Mouse (Mus musculus) splenic B cell, adult 2 months (primary cell): Measurements from ENCODE around the gene F5.
A peak's percentile ranks its signal among the peaks of the same experiment; 100 is the strongest.

Experiments used
- DNase-seq: peaks from one replicate; pipeline ENCODE4 v3.0.0-alpha.2; 2011; ENCODE audit warnings: low read depth, low spot score
- H3K27me3 ChIP-seq: 2 replicates; pipeline ENCODE4 v1.6.1; 2012; ENCODE audit warnings: mild to moderate bottlenecking, low read length, moderate library complexity, mixed read lengths; ENCODE audit not compliant: control insufficient read depth, poor library complexity, insufficient read depth, severe bottlenecking
- H3K36me3 ChIP-seq: 2 replicates; pipeline ENCODE4 v1.6.1; 2012; ENCODE audit warnings: mild to moderate bottlenecking, low read length, moderate library complexity, mixed read lengths; ENCODE audit not compliant: control insufficient read depth, poor library complexity, insufficient read depth, severe bottlenecking

The F5 gene

GRCm38 (mm10) chr1:164151387-164152088 lies at the start of gene F5:
Gene F5 (plus strand): TSS chr1:164151838.
- Histone ChIP-seq H3K36me3 (no peaks in the 10 kb centered on the region), H3K27me3 (no peaks in the 10 kb centered on the region)
- DNase-seq, result no peak

GRCm38 (mm10) chr1:164109763-164110162 lies 41.9 kb upstream of the F5 start:
- peak; percentile 25 for DNase-seq
- Histone ChIP-seq H3K36me3 (no peaks in the 10 kb centered on the region), H3K27me3 (no peaks in the 10 kb centered on the region)

- Histone ChIP-seq H3K36me3 (no peaks in the 10 kb centered on the region), H3K27me3 (no peaks in the 10 kb centered on the region)
- no peak for DNase-seq
Observed at GRCm38 (mm10) chr1:164110591-164111329, 40.9 kb upstream of the F5 start.

GRCm38 (mm10) chr1:164114280-164114679 lies 37.4 kb upstream of the F5 start:
- DNase-seq, result no peak
- Histone ChIP-seq H3K36me3 (no peaks in the 10 kb centered on the region), H3K27me3 (no peaks in the 10 kb centered on the region)

GRCm38 (mm10) chr1:164114947-164115493 lies 36.6 kb upstream of the F5 start, which contains the start of gene Selp:
Gene Selp (plus strand): TSS chr1:164115264.
- DNase-seq, result no peak
- Histone ChIP-seq H3K36me3 (no peaks in the 10 kb centered on the region), H3K27me3 (no peaks in the 10 kb centered on the region)

- Histone ChIP-seq H3K36me3 (no peaks in the 10 kb centered on the region), H3K27me3 (no peaks in the 10 kb centered on the region)
- DNase-seq, result no peak
Observed at GRCm38 (mm10) chr1:164115647-164116046, 36.0 kb upstream of the F5 start.

- no peaks in the 10 kb centered on the region for H3K27me3 ChIP-seq
- DNase-seq, result no peak
- no peaks in the 10 kb centered on the region for H3K36me3 ChIP-seq
Observed at GRCm38 (mm10) chr1:164117869-164118268, 33.8 kb upstream of the F5 start.

GRCm38 (mm10) chr1:164119892-164120776 lies 31.5 kb upstream of the F5 start:
- no peaks in the 10 kb centered on the region for H3K27me3 ChIP-seq
- no peak for DNase-seq

GRCm38 (mm10) chr1:164120777-164121158 lies 30.9 kb upstream of the F5 start:
- Histone ChIP-seq H3K36me3 (no peaks in the 10 kb centered on the region), H3K27me3 (no peaks in the 10 kb centered on the region)
- DNase-seq, result no peak

More at GRCm38 (mm10) chr1:164119892-164120776, 31.5 kb upstream of the F5 start:
- H3K36me3 ChIP-seq, result no peaks in the 10 kb centered on the region

- no peaks in the 10 kb centered on the region for H3K27me3 ChIP-seq
- DNase-seq, result no peak
- no peaks in the 10 kb centered on the region for H3K36me3 ChIP-seq
Observed at GRCm38 (mm10) chr1:164123836-164124235, 27.8 kb upstream of the F5 start.

GRCm38 (mm10) chr1:164130013-164130412 lies 21.6 kb upstream of the F5 start:
- Histone ChIP-seq H3K36me3 (no peaks in the 10 kb centered on the region), H3K27me3 (no peaks in the 10 kb centered on the region)
- no peak for DNase-seq

GRCm38 (mm10) chr1:164132609-164133008 lies 19.0 kb upstream of the F5 start:
- H3K36me3 ChIP-seq, result no peaks in the 10 kb centered on the region
- H3K27me3 ChIP-seq, result no peaks in the 10 kb centered on the region
- DNase-seq, result no peak

GRCm38 (mm10) chr1:164134101-164134500 lies 17.5 kb upstream of the F5 start:
- no peak for DNase-seq
- no peaks in the 10 kb centered on the region for H3K27me3 ChIP-seq
- no peaks in the 10 kb centered on the region for H3K36me3 ChIP-seq

- Histone ChIP-seq H3K36me3 (no peaks in the 10 kb centered on the region), H3K27me3 (no peaks in the 10 kb centered on the region)
- peak; percentile 64 for DNase-seq
Observed at GRCm38 (mm10) chr1:164135360-164135759, 16.3 kb upstream of the F5 start.
